Mouse (Mus musculus) lung, embryonic 14.5 days (tissue): ENCODE measurements around the gene Tatdn2. TPM values are rescaled to one million over a fixed set of nuclear protein-coding genes. Genes with fewer than 3 reads are reported as not detected.
A peak's percentile ranks its signal among the peaks of the same experiment; 100 is the strongest.
"Not testable (repeated sequence)": the region's sequence is repeated elsewhere in the genome, so short reads cannot be mapped to it uniquely, and the experiment has no call there.

Source experiments
- ATAC-seq: fragments of 200-750 bp; cut with Nextera tagmentation; 2 replicates; pipeline ENCODE4 v1.8.0; 2017; ENCODE audit warnings: mild to moderate bottlenecking, moderate TSS enrichment, moderate library complexity; ENCODE audit not compliant: insufficient read depth
- DNase-seq: peaks from one replicate; pipeline ENCODE4 v3.0.0-alpha.2; 2015
- H3K27ac ChIP-seq: fragments of 300-500 bp; sonication (generic); 2 replicates; pipeline ENCODE4 v1.5.1; 2014; ENCODE audit warnings: low read depth, mild to moderate bottlenecking, moderate library complexity
- H3K27me3 ChIP-seq: fragments of 300-500 bp; sonication (generic); 2 replicates; pipeline ENCODE4 v1.6.1; 2014; ENCODE audit warnings: low read length, control low read depth; ENCODE audit not compliant: insufficient read depth
- H3K36me3 ChIP-seq: fragments of 300-500 bp; sonication (generic); 2 replicates; pipeline ENCODE4 v1.6.1; 2014; ENCODE audit warnings: control low read depth; ENCODE audit not compliant: insufficient read depth
- H3K4me1 ChIP-seq: fragments of 300-500 bp; sonication (generic); 2 replicates; pipeline ENCODE4 v1.6.1; 2014; ENCODE audit warnings: antibody characterized with exemption, control low read depth; ENCODE audit not compliant: insufficient read depth
- H3K4me2 ChIP-seq: fragments of 300-500 bp; sonication (generic); 2 replicates; pipeline ENCODE4 v1.6.1; 2014; ENCODE audit warnings: mild to moderate bottlenecking
- H3K4me3 ChIP-seq: fragments of 300-500 bp; sonication (generic); 2 replicates; pipeline ENCODE4 v1.5.1; 2014; ENCODE audit warnings: low read depth, low read length
- H3K9ac ChIP-seq: fragments of 300-500 bp; sonication (generic); 2 replicates; pipeline ENCODE4 v1.6.1; 2014
- H3K9me3 ChIP-seq: fragments of 300-500 bp; sonication (generic); 2 replicates; pipeline ENCODE4 v1.6.1; 2016; ENCODE audit warnings: low read depth, low read length, control low read depth
- CTCF ChIP-seq: IDR thresholded peaks from 2 replicates; pipeline ENCODE4 v1.5.1; 2016; ENCODE audit warnings: antibody characterized with exemption, low read depth
- WGBS: fragments of 180-500 bp; shearing (Covaris S2); extraction: QIAGEN DNeasy Blood & Tissue Kit; methylation state at CpG from one replicate; pipeline ENCODE4 v1.1.7; 2014; 5-methylcytosine and 5-hydroxymethylcytosine counted together
- polyA plus RNA-seq: library from polyadenylated mRNA; unstranded; fragments of >200 nt; fragmentation: Nextera tagmentation; extraction: Ambion mirVana; gene quantifications from 2 replicates; pipeline ENCODE4 v1.2.1, GENCODE M21; 2014

Tatdn2 gene
- polyA plus RNA-seq, 1 experiment from 2014 or later: 1.2 TPM

DNA sequence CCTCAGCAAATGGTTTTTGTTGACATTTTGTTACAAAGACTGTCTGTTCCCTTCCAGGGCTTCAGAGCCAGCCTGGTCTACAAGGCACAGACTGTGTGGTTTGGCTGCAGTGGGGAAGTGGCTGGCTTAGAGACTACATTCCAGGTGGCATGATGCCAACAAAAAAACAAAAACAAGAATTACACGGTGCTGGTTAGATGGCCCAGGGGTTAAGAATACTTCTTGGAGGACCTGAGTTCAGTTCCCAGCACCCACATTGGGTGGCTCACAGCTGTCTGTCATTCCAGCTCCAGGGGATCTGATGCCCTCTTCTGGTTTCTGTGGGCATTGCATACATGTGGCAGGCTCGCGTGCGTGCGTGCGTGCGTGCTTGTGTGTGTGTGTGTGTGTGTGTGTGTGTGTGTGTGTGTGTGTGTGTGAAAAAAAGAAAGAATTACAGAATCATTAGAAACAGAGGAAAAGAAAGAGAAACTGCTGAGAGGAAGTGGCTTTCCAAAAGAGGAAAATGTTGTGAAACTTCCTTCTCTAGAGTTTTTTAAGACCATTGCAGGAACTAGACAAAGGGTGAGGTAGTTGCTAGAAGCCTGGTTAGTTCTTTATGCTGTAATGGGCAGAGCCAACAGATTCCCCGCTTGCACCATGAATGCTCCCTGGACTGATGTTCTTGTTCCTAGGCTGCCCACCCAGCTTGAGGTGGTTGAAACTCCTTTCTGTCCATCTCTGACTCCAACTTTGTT is 33.7 kb upstream of the Tatdn2 start:
- no peak for ATAC-seq
- 86% methylated on average over 8 of the region's 8 CpGs for WGBS
- H3K9ac ChIP-seq: no peak overlapping the region
- 0 out of 2 replicates have a peak, but pooled peaks have one; percentile 21 for TF ChIP-seq CTCF
- H3K27ac ChIP-seq: no peak overlapping the region
- no peaks in the 10 kb centered on the region for H3K9me3 ChIP-seq
- H3K4me2 ChIP-seq: no peak overlapping the region
- H3K27me3 ChIP-seq: no peaks in the 10 kb centered on the region
- peaks cover 6% of the 10 kb centered on the region; the same call in 1 of the 2 replicates for H3K4me1 ChIP-seq
- no peaks in the 10 kb centered on the region for H3K36me3 ChIP-seq
- no peak for DNase-seq
- no peak overlapping the region for H3K4me3 ChIP-seq

GRCm38 (mm10) chr6:113664305-113664704 is 32.5 kb upstream of the Tatdn2 start:
- no peak for ATAC-seq
- H3K4me3 ChIP-seq: no peak overlapping the region
- peaks cover 11% of the 10 kb centered on the region for H3K4me1 ChIP-seq
- WGBS: 79% methylated on average over 7 of the region's 7 CpGs
- H3K27me3 ChIP-seq: no peaks in the 10 kb centered on the region
- TF ChIP-seq CTCF: no peak
- H3K9ac ChIP-seq: no peak overlapping the region
- no peak for DNase-seq
- H3K27ac ChIP-seq: no peak overlapping the region
- H3K4me2 ChIP-seq: no peak overlapping the region
- H3K36me3 ChIP-seq: no peaks in the 10 kb centered on the region
- H3K9me3 ChIP-seq: no peaks in the 10 kb centered on the region

DNA sequence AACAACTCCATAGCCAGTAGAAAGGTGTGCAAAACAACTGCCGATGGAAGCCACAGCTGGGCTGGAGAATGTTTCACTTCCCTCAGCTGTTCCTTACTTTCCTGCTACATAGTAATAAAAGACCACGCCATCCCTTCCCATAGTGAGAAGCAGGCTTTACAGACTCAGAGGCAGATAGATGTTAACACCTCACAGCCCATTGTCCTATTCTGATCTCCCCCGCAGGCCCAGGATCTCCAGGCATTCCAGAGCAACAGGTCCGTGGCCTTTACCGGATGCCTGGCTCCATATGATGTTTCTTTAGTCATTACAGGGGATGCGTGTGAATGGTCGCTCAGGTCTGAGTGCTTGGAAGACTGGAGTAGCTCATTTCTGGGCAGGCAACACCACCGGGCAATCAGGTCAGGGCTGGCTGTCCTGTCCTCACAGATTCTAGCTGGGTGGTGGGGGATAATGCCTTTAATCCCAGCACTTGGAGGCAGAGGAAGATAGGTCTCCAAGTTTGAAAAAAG is 29.2 kb upstream of the Tatdn2 start:
- Histone ChIP-seq H3K4me1 (peaks cover 4% of the 10 kb centered on the region; the same call in 1 of the 2 replicates), H3K4me2 (no peak overlapping the region), H3K36me3 (no peaks in the 10 kb centered on the region), H3K9me3 (no peaks in the 10 kb centered on the region), H3K27me3 (no peaks in the 10 kb centered on the region), H3K4me3 (no peak overlapping the region), H3K27ac (no peak overlapping the region), H3K9ac (no peak overlapping the region)
- no peak for DNase-seq
- TF ChIP-seq CTCF: no peak
- 62% methylated on average over 8 of the region's 8 CpGs for WGBS
- ATAC-seq: no peak

- peak overlapping the region; percentile 13; the same call in 1 of the 2 replicates for H3K9ac ChIP-seq
- H3K27me3 ChIP-seq: no peaks in the 10 kb centered on the region
- H3K27ac ChIP-seq: peak overlapping the region; percentile 70
- ATAC-seq (peak; percentile 81), DNase-seq (peak; percentile 49)
- peak overlapping the region; percentile 15; the same call in 1 of the 2 replicates for H3K4me2 ChIP-seq
- no peak for TF ChIP-seq CTCF
- H3K4me1 ChIP-seq: peaks cover 4% of the 10 kb centered on the region; the same call in 1 of the 2 replicates
- 28% methylated on average over 15 of the region's 15 CpGs for WGBS
- no peak overlapping the region for H3K4me3 ChIP-seq
- H3K36me3 ChIP-seq: no peaks in the 10 kb centered on the region
- no peaks in the 10 kb centered on the region for H3K9me3 ChIP-seq
These were observed 28.3 kb upstream of the Tatdn2 start for GRCm38 (mm10) chr6:113668287-113669154.

DNA sequence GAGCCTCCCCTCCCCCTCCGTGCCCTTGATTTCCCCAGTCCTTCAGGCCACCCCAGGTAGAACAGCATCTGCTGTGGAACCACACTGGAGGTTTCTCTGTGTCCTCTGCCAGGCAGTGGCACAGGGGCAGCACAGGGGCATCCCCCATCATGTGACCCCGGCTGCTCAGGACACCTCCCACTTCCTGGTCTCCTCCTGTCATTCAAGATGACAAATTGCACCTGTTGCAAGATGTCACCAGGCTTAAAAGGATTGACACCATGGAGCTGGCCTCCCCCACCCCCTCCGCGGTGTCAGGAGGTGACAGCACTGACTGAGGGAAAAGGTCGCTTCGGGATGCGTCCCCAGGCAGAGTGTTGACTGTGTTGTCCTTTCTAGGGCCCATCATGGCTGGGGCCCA is 27.0 kb upstream of the Tatdn2 start:
- ATAC-seq: no peak
- no peak overlapping the region for H3K4me3 ChIP-seq
- H3K4me2 ChIP-seq: no peak overlapping the region
- TF ChIP-seq CTCF: no peak
- 41% methylated on average over 7 of the region's 7 CpGs for WGBS
- no peaks in the 10 kb centered on the region for H3K9me3 ChIP-seq
- H3K27me3 ChIP-seq: no peaks in the 10 kb centered on the region
- no peak overlapping the region for H3K9ac ChIP-seq
- no peaks in the 10 kb centered on the region for H3K36me3 ChIP-seq
- DNase-seq: no peak
- peaks cover 4% of the 10 kb centered on the region; the same call in 1 of the 2 replicates for H3K4me1 ChIP-seq
- no peak overlapping the region for H3K27ac ChIP-seq

- ATAC-seq, H3K9me3 ChIP-seq, H3K4me3 ChIP-seq, H3K4me2 ChIP-seq, DNase-seq, H3K36me3 ChIP-seq, H3K27me3 ChIP-seq, H3K27ac ChIP-seq, H3K4me1 ChIP-seq, H3K9ac ChIP-seq: not testable (repeated sequence)
- 88% methylated on average over 1 of the region's 1 CpGs for WGBS
- TF ChIP-seq CTCF: peak; percentile 22; the same call in 1 of the 2 replicates
These were observed 24.8 kb upstream of the Tatdn2 start for GRCm38 (mm10) chr6:113672029-113672428.

- WGBS: 77% methylated on average over 6 of the region's 6 CpGs
- Histone ChIP-seq H3K9me3 (no peaks in the 10 kb centered on the region), H3K27me3 (no peaks in the 10 kb centered on the region), H3K4me3 (no peak overlapping the region), H3K9ac (no peak overlapping the region), H3K4me2 (no peak overlapping the region), H3K27ac (no peak overlapping the region), H3K4me1 (peaks cover 4% of the 10 kb centered on the region; the same call in 1 of the 2 replicates), H3K36me3 (no peaks in the 10 kb centered on the region)
- ATAC-seq (no peak), DNase-seq (no peak)
- no peak for TF ChIP-seq CTCF
These were observed 23.9 kb upstream of the Tatdn2 start for GRCm38 (mm10) chr6:113672989-113673388.
